Mouse (Mus musculus) cortical plate, adult 2 months (tissue): ENCODE data around the gene Lysmd2. TPM values are rescaled to one million over a fixed set of nuclear protein-coding genes. Genes with fewer than 3 reads are reported as not detected.

Experiments used
- H3K27ac ChIP-seq: fragments of 200-500 bp; 2 replicates; pipeline ENCODE4 v1.5.1; 2012; ENCODE audit warnings: low read length, control low read depth, inconsistent platforms; ENCODE audit not compliant: insufficient read depth
- H3K4me1 ChIP-seq: fragments of 200-500 bp; 2 replicates; pipeline ENCODE4 v1.6.1; 2011; ENCODE audit warnings: low read length; ENCODE audit not compliant: control insufficient read depth, insufficient read depth
- H3K4me3 ChIP-seq: fragments of 200-500 bp; 2 replicates; pipeline ENCODE4 v1.5.1; 2011; ENCODE audit warnings: mild to moderate bottlenecking, low read length, control low read depth; ENCODE audit not compliant: insufficient read depth
- CTCF ChIP-seq: fragments of 200-500 bp; IDR thresholded peaks from 2 replicates; pipeline ENCODE4 v1.5.1; 2011; ENCODE audit warnings: mild to moderate bottlenecking, control low read depth, low read length; ENCODE audit not compliant: insufficient read depth; ENCODE audit errors: extremely low read depth
- POLR2A ChIP-seq: fragments of 200-500 bp; IDR thresholded peaks from 2 replicates; pipeline ENCODE4 v1.6.1; 2011; ENCODE audit warnings: mild to moderate bottlenecking, low read length, control low read depth; ENCODE audit not compliant: insufficient read depth; ENCODE audit errors: extremely low read depth
- polyA plus RNA-seq: library from polyadenylated mRNA; depleted of rRNA; stranded (reverse); fragments of >200 nt; gene quantifications from 2 replicates; pipeline ENCODE4 v1.2.3, GENCODE M21; 2012; rRNA removed

The Lysmd2 gene
- 91.3 and 96.5 TPM in 2 replicates for polyA plus RNA-seq

DNA sequence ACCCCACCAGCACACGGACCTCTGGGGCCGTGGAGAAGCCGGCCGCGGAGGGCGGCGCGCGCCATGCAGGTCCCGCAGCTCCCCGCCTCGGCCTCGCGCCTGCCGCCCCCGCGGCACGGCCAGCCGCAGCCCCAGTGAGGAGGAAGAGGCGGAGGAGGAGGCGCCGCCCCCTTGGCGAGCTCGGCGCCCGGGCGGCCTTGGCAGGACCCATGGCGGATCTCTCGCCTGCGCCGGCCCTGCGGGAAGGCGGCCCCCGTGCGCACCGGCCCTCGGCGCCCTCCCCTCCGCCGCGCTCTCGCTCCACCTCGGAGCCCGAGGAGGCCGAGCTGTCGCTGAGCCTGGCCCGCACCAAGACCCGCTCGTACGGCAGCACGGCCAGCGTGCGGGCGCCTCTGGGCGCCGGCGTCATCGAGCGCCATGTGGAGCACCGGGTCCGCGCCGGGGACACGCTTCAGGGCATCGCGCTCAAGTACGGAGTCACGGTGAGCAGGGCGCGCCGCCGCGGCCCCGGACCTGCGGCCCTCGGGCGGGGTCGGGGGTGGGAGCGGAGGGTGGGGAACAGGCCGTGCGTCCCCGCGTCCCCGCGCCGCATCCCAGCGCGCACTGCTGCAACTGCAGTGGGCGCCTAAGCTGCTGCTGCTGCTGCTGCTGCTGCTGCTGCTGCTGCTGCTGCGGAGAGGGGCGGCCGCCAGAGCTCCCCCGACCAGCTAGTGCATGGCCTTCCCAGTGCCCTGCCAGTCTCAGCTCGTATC is at the start of gene Lysmd2:
Lysmd2 (plus strand) TSS at position 186 of the 752 bp plus-strand sequence.
- TF ChIP-seq CTCF = no peak
- no peak for TF ChIP-seq POLR2A
- Histone ChIP-seq H3K4me1 (peaks cover 2% of the 10 kb centered on the region; the same call in 1 of the 2 replicates), H3K27ac (peak within 1 kb of the TSS; percentile 98), H3K4me3 (peak within 1 kb of the TSS; percentile 68)

DNA sequence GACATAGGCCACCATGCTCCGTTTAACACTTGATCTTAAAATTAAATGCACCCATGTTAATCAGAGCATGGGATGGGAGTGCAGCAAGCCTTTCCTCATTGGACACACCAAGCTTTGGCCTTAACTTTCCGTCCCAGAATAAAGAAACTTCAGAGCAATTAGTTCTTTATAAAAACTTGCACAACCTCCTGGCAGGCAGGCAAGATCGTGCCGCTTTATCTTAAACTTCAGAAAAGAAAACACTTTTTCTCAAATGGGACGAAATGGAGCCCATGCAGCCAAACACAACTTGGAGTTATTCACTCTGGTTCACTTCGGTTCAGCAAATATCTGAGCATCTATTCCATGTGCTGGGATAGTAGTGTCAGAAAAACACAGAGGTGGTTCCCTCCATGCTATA is 46.2 kb upstream of the Lysmd2 start:
- TF ChIP-seq POLR2A = no peak
- TF ChIP-seq CTCF = no peak
- no peaks in the 10 kb centered on the region for H3K4me1 ChIP-seq
- no peak overlapping the region for H3K27ac ChIP-seq
- no peak overlapping the region for H3K4me3 ChIP-seq

DNA sequence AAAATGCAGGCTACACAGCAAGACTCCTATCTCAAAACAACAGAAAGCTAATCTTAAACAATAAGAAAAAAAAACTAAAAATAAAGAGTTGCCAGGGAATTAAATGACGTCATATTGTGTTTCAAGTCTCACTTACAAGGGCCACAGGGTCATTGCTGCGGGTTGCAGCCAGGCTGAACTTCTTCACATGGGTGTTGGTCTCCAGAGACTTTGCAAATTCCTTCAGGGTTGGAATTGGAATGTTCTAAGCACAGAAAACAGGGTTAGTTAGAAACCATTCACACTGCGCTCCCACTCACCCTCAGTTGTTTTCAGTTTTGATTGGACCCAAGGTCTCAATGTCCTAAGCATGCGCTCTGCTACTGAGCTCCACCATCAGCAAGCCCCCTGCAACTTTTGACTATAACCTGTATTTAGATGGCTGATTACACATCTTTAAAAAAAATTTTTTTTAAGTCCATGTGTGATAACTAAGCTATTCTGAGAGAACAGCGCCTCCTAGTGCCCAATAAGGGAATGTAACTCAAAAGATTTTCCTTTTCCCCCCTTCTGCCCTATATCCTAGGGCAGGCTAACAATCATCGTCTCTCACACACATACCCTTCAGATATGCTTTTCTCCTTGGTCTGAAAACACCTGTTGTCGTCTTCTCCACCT is 43.7 kb upstream of the Lysmd2 start:
- Histone ChIP-seq H3K4me3 (no peak overlapping the region), H3K27ac (no peak overlapping the region), H3K4me1 (no peaks in the 10 kb centered on the region)
- peak; percentile 23; the same call in 1 of the 2 replicates for TF ChIP-seq CTCF
- no peak for TF ChIP-seq POLR2A

DNA sequence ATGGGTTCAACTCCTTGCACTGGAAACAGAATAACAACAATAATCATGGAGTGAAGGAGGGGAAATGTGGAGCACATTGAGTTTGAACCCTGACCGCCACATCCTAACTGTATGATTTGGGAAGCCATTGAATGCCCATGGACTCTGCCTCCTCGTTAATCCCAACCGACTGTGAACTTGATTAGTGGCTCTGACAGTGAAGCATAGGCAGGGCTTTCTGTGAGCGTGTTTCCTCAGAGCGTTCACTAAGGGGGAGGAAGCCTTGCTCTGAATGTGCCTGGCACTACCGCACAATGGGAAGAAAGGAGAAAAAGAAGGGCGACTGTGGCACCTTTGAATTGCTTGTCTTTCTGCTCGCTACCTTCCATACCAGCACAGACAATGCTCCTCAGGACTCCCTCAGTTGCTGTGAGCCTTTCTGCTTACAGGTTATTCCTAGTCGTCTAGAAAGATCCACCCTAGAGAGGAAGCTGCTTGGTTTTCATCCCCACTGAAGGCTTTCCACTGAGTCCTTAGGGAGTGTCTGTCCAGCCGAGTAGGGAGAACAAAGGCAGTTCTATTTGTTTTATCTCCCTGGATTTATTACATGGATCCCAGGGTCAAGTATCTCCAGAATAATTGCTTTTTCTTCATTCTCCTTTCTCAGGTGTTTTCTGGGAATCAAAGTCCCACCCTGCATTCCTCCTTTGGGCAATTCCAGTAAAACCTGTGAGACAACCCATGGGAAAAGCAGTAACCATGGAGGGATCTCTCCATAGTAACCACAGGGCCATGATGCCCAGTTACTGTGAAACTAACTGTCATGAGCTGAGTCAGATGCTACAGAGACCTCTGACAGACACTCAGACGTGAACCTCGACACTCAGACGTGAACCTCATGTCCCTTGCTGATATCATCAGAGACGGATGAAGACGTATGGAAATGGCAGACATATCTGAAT is 35.4 kb upstream of the Lysmd2 start:
- Histone ChIP-seq H3K27ac (no peak overlapping the region), H3K4me3 (no peak overlapping the region), H3K4me1 (peaks cover 2% of the 10 kb centered on the region)
- TF ChIP-seq POLR2A (no peak), CTCF (no peak)

DNA sequence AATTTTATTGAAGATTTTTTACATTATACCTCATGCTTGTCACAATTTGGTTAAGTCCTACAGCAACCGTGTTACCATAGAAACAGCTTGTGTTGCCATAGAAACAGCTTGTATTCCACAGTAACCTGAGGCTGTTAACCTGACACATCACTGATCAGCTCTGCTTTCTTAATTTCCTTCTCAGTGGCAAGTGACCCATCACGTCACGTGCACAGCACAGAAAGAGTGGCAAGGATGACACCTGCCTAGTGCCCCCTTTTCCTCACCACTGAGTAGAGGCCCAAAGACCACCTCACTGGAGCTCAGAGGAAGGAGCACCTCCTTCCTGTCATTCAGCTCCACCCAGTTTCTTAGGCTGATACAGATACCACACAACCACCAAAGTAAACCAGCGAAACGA is 32.1 kb upstream of the Lysmd2 start:
- peaks cover 6% of the 10 kb centered on the region for H3K4me1 ChIP-seq
- no peak overlapping the region for H3K27ac ChIP-seq
- no peak for TF ChIP-seq CTCF
- no peak for TF ChIP-seq POLR2A
- no peak overlapping the region for H3K4me3 ChIP-seq

DNA sequence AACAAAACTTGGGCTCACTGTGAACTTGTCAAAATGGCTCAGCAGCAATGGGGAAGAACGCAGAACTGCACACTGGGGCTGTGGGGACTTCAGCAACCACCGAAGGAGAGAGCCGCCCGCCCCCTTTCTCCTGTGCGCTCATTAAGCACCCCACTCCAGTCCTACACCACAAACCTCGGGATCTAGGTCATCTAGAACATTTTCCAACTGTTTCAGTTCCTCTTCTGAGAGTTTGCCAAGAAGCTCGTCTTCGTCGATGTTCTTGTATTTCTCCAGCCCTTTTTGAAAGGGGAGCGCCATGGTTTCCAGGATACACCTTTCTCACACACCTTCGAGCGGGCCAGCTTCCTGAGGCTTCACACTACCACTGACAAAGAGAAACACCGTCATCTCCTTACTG is 28.5 kb upstream of the Lysmd2 start:
- peak overlapping the region; percentile 92 for H3K27ac ChIP-seq
- no peak for TF ChIP-seq CTCF
- TF ChIP-seq POLR2A = no peak
- H3K4me1 ChIP-seq = peaks cover 19% of the 10 kb centered on the region
- no peak overlapping the region for H3K4me3 ChIP-seq

DNA sequence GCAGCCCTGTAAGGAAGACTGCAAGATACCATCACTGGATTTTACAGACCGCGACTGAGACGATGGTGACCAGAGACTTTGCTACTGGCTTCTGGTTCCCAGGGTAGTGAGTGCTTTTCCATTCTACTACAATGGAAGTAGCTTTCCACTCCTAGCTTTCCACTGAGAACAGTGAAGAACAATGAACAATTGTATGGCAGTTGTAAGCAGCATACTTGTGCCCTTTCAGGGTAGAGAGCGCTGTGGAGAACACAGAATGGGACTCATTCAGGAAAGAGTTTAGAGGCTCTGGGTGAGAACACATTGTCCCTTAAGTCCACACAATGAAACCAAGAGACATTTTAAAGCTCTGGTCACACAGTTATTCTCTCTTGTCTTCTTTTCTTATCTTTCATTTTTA is 27.9 kb upstream of the Lysmd2 start:
- H3K4me1 ChIP-seq = peaks cover 19% of the 10 kb centered on the region
- peak overlapping the region; percentile 92 for H3K27ac ChIP-seq
- TF ChIP-seq POLR2A (no peak), CTCF (no peak)
- no peak overlapping the region for H3K4me3 ChIP-seq

DNA sequence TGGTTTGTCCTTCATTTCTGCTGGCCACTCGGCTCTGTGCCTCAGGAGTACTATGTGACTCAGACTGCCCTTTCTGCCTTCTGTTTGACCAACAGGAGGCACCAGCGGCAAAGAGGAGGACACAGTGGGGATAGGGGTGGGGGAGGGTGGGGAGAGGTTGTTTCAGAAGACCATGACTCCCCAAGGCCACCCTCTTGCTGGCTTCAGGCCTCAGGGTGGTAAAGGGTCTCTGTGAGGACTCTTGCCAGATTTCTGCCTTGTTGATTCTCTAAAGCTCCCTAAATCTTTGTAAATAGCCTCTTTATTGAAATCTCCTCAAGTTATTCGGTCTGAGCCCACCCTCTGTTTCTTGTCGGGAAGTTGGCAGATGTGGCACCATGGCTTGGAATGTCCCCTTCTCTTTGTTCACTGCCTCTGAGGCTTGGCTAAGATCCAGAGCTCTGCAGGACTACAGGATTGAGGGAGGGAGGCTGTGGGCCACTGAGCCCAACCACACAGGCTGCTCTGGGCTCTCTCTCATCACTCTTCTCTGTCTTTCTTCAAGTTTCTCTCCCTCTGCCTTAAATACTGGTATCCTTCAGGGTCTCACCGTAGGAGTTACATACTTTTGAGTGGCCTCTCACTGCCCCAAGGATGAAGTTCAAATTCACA is 26.2 kb upstream of the Lysmd2 start:
- no peak; the same call in 1 of the 2 replicates for TF ChIP-seq CTCF
- TF ChIP-seq POLR2A = no peak
- peaks cover 17% of the 10 kb centered on the region for H3K4me1 ChIP-seq
- no peak overlapping the region for H3K4me3 ChIP-seq

DNA sequence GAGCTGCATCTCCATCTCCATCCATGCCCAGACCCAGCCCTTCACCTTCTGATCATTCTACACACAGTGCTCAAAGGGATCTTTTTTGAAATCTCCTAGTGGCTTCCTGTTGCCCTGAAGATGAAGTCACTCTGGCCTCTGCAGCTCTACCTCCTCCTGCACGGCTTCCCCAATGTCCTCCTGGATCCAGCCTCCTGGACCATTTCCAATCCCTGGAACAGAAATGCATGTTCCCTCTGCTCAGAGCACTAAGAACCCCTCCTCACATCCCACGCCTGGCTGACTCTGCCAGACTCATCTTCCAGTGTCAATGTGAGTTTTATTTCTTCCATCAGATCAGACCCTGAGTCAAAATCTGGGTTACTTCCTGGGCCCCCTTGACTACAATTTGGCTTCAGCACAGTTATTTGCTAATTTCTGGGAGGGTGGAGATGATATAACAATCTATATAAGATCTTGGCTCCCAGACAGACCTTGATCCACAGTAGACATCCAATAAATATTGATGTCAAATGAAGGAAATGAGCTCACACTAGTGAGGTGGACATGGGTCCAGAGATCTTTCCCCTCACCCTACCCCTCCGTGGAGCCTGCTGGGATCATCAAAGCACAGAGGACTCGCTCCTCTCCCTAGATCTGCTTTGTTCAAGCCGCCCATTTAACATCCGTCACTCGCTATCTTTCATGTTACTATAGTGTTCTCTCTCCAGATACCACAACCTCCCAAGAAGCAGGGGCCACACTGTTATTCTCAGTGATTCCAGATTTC is 25.2 kb upstream of the Lysmd2 start:
- peaks cover 17% of the 10 kb centered on the region for H3K4me1 ChIP-seq
- no peak overlapping the region for H3K4me3 ChIP-seq
- H3K27ac ChIP-seq = peak overlapping the region; percentile 60
- TF ChIP-seq POLR2A (no peak), CTCF (no peak)

More for the DNA sequence above, 26.2 kb upstream of the Lysmd2 start:
- peak overlapping the region; percentile 63 for H3K27ac ChIP-seq
